Mouse (Mus musculus): ENCODE data around the gene Rpl38. TPM values are rescaled to one million over a fixed set of nuclear protein-coding genes. Genes with fewer than 3 reads are reported as not detected.
A peak's percentile ranks its signal among the peaks of the same experiment; 100 is the strongest.

The Rpl38 gene
- polyA plus RNA-seq, 1 experiment = 1,742 TPM

GRCm38 (mm10) chr11:114640658-114641057 lies 27.7 kb upstream of the Rpl38 start:
- TF ChIP-seq CTCF (IDR thresholded peaks at IDR 0.05; ENCODE audit: borderline replicate concordance, extremely low read depth, insufficient read depth, insufficient read length) = no peak
- no peak for TF ChIP-seq POLR2A (IDR thresholded peaks at IDR 0.05; ENCODE audit: borderline replicate concordance, extremely low read depth, insufficient read depth, insufficient read length, poor library complexity, severe bottlenecking)
- peak; percentile 66 for DNase-seq (ENCODE audit: low read depth)

- no peak for TF ChIP-seq POLR2A (IDR thresholded peaks at IDR 0.05; ENCODE audit: borderline replicate concordance, extremely low read depth, insufficient read depth, insufficient read length, poor library complexity, severe bottlenecking)
- DNase-seq (ENCODE audit: low read depth) = no peak
Measured at GRCm38 (mm10) chr11:114641136-114641535, 27.2 kb upstream of the Rpl38 start.

GRCm38 (mm10) chr11:114642184-114642583 lies 26.1 kb upstream of the Rpl38 start:
- DNase-seq (ENCODE audit: low read depth) = peak; percentile 74
- TF ChIP-seq POLR2A (IDR thresholded peaks at IDR 0.05; ENCODE audit: borderline replicate concordance, extremely low read depth, insufficient read depth, insufficient read length, poor library complexity, severe bottlenecking) (no peak), CTCF (IDR thresholded peaks at IDR 0.05; ENCODE audit: borderline replicate concordance, extremely low read depth, insufficient read depth, insufficient read length) (no peak)

DNA sequence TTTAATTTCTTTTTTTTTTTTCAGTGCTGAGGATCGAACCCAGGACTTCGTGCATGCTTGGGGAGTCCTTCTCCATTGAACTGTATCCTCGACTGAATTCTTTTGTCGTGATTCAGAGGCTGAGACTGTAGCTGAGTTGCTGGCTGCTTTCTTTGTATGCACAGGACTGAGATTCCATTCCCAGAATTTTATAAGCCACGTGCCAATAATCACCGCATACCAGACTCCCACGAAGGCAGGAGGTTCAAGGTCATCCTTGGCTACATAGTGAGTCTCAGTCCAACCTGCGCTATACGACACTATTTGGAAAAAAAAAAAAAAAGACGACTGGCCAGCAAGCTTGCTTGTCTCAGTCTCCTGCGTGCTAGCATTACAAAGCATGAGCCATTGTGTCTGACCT lies 25.4 kb upstream of the Rpl38 start:
- TF ChIP-seq CTCF (IDR thresholded peaks at IDR 0.05; ENCODE audit: borderline replicate concordance, extremely low read depth, insufficient read depth, insufficient read length) (no peak), POLR2A (IDR thresholded peaks at IDR 0.05; ENCODE audit: borderline replicate concordance, extremely low read depth, insufficient read depth, insufficient read length, poor library complexity, severe bottlenecking) (no peak)
- DNase-seq (ENCODE audit: low read depth) = no peak

DNA sequence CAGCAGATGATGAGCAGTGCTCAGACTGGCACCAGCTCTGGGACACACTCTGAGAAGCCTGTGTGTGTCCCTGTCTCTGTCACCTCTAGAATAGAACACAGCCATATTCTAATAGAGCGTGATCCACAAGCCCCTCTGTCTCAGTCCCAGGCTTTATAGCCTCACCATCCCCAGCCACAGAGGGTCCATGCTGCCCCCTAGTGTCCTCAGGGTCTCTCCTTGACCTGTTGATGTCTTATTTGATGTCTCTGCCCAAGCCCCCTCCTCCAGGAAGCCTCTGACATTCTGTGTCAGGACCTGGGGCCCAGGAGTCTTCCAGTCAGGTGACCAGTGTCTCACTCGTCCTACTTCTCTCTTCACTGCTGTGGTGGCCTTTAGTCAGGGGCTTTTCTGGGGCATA lies 24.2 kb upstream of the Rpl38 start:
- TF ChIP-seq POLR2A (IDR thresholded peaks at IDR 0.05; ENCODE audit: borderline replicate concordance, extremely low read depth, insufficient read depth, insufficient read length, poor library complexity, severe bottlenecking) (no peak), CTCF (IDR thresholded peaks at IDR 0.05; ENCODE audit: borderline replicate concordance, extremely low read depth, insufficient read depth, insufficient read length) (0 out of 2 replicates have a peak, but pooled peaks have one; percentile 35)

DNA sequence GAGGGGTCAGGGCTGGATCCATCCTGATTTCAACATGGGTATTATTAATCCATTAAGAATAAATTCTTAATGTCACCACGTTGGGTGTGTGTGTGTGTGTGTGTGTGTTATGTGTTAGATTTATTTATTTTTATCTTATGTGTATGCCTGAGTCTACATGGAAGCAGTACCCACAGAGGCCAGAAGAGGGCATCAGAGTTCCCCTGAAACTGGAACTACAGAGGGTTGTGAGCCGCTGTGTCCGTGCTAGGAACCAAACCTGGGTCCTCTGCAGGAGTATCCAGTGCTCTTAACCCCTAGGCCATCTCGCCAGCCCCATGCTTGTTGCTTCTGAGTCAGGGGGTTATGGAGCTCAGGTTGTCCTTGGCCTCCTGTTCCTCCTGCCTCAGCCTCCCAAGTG lies 18.8 kb upstream of the Rpl38 start:
- no peak for DNase-seq (ENCODE audit: low read depth)
- TF ChIP-seq POLR2A (IDR thresholded peaks at IDR 0.05; ENCODE audit: borderline replicate concordance, extremely low read depth, insufficient read depth, insufficient read length, poor library complexity, severe bottlenecking) = no peak
- TF ChIP-seq CTCF (IDR thresholded peaks at IDR 0.05; ENCODE audit: borderline replicate concordance, extremely low read depth, insufficient read depth, insufficient read length) = 0 out of 2 replicates have a peak, but pooled peaks have one; percentile 4

More for the DNA sequence above, 24.2 kb upstream of the Rpl38 start:
- DNase-seq (ENCODE audit: low read depth) = no peak

DNA sequence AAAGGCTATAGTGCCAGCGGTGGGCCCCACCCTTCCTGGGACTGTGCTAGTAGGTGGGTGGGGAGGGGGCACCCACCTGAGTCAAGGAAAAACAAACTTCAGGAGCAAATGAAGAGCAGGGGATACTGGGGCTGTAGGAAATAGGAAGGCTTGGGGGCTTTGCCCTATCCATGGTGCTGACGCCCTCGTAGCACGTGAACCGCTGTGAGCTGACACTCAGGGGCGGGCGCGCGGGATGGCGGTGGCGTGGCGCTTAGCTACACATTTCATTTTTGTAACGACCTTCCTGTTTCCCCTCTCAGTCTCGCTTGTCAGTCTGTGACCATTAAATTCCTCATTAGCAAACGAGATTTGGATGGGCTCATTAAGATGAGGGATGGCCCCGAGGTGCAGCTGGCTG lies 15.8 kb upstream of the Rpl38 start:
- peak; percentile 40 for DNase-seq (ENCODE audit: low read depth)
- no peak for TF ChIP-seq POLR2A (IDR thresholded peaks at IDR 0.05; ENCODE audit: borderline replicate concordance, extremely low read depth, insufficient read depth, insufficient read length, poor library complexity, severe bottlenecking)
- no peak for TF ChIP-seq CTCF (IDR thresholded peaks at IDR 0.05; ENCODE audit: borderline replicate concordance, extremely low read depth, insufficient read depth, insufficient read length)

- DNase-seq (ENCODE audit: low read depth) = no peak
- TF ChIP-seq CTCF (IDR thresholded peaks at IDR 0.05; ENCODE audit: borderline replicate concordance, extremely low read depth, insufficient read depth, insufficient read length) (no peak), POLR2A (IDR thresholded peaks at IDR 0.05; ENCODE audit: borderline replicate concordance, extremely low read depth, insufficient read depth, insufficient read length, poor library complexity, severe bottlenecking) (no peak)
Measured at GRCm38 (mm10) chr11:114653664-114654063, 14.7 kb upstream of the Rpl38 start.

GRCm38 (mm10) chr11:114654552-114654951 lies 13.8 kb upstream of the Rpl38 start:
- no peak for TF ChIP-seq CTCF (IDR thresholded peaks at IDR 0.05; ENCODE audit: borderline replicate concordance, extremely low read depth, insufficient read depth, insufficient read length)
- TF ChIP-seq POLR2A (IDR thresholded peaks at IDR 0.05; ENCODE audit: borderline replicate concordance, extremely low read depth, insufficient read depth, insufficient read length, poor library complexity, severe bottlenecking) = no peak
- no peak for DNase-seq (ENCODE audit: low read depth)

GRCm38 (mm10) chr11:114655350-114656008 lies 12.8 kb upstream of the Rpl38 start:
- TF ChIP-seq CTCF (IDR thresholded peaks at IDR 0.05; ENCODE audit: borderline replicate concordance, extremely low read depth, insufficient read depth, insufficient read length) = no peak
- TF ChIP-seq POLR2A (IDR thresholded peaks at IDR 0.05; ENCODE audit: borderline replicate concordance, extremely low read depth, insufficient read depth, insufficient read length, poor library complexity, severe bottlenecking) = no peak
- no peak for DNase-seq (ENCODE audit: low read depth)

DNA sequence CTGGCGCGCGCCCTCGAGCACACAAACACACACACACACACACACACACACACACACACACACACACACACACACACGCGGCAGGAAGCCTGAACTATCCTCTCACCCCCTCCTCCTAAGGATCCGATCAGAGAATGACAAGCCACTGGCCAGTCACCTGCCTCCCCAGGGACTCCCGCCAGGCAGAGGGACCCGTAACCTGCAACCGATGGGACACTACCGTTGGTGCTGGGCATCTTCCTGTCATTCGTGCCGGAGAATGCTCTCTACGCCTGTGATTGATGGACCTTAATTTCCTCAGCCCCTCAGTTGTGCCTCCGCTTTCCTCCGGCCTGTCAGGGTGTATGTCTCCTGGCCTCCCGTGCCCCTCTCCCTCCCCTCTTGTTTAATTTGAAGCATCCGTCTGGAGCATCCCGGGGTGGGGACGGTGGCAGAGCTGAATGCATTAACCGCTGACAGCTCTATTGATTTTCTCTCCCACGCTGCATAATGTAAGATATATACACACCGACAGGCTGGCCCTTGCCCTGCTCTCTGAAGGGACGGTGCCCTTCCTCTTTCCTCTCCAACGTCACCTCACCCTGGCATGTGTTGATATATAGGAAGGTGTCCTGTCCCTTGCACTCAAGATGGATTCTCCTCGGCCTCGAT lies 11.2 kb upstream of the Rpl38 start:
- no peak for TF ChIP-seq POLR2A (IDR thresholded peaks at IDR 0.05; ENCODE audit: borderline replicate concordance, extremely low read depth, insufficient read depth, insufficient read length, poor library complexity, severe bottlenecking)
- TF ChIP-seq CTCF (IDR thresholded peaks at IDR 0.05; ENCODE audit: borderline replicate concordance, extremely low read depth, insufficient read depth, insufficient read length) = no peak
- peak; percentile 45 for DNase-seq (ENCODE audit: low read depth)

DNA sequence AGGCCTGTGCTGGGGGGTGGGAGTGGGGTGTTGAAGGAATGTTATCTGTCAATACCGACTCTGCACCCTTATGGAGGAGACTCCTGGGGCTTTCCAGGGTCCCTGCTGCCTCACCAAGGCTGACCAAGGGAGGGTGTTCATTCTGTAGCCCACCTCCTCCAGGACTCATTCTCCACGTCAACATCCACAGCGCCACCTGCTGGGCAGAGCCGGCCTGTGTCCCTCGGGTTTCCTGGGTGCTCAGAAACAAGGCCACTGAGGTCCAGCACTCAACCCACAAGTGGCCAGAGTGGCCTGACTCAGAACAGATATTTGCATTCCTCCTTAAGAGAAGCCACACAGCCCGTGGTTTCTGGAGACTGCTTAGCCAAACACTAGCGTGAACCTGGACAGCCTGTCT lies 10.6 kb upstream of the Rpl38 start:
- TF ChIP-seq CTCF (IDR thresholded peaks at IDR 0.05; ENCODE audit: borderline replicate concordance, extremely low read depth, insufficient read depth, insufficient read length) (peak; percentile 84), POLR2A (IDR thresholded peaks at IDR 0.05; ENCODE audit: borderline replicate concordance, extremely low read depth, insufficient read depth, insufficient read length, poor library complexity, severe bottlenecking) (no peak)
- peak; percentile 70 for DNase-seq (ENCODE audit: low read depth)

All from brain, embryonic 14.5 days (tissue).